Mouse (Mus musculus): ENCODE results near the gene Bmp3. TPM values are rescaled to one million over a fixed set of nuclear protein-coding genes. Genes with fewer than 3 reads are reported as not detected.

Gene Bmp3
- polyA plus RNA-seq, 1 experiment = not detected

- H3K4me3 ChIP-seq (ENCODE audit: insufficient read depth, low read length) = no peak overlapping the region
- no peak overlapping the region for H3K27ac ChIP-seq (ENCODE audit: insufficient read depth, low read depth, low read length)
- H3K4me1 ChIP-seq (ENCODE audit: control insufficient read depth, insufficient read depth, low read length) = no peaks in the 10 kb centered on the region
- TF ChIP-seq CTCF (IDR thresholded peaks at IDR 0.05; ENCODE audit: low read depth, low read length) (no peak), POLR2A (IDR thresholded peaks at IDR 0.05; ENCODE audit: borderline replicate concordance, low read depth, low read length) (no peak)
Observed at GRCm38 (mm10) chr5:98894281-98894680, 40.1 kb downstream of the Bmp3 start.

- Histone ChIP-seq H3K4me1 (ENCODE audit: control insufficient read depth, insufficient read depth, low read length) (no peaks in the 10 kb centered on the region), H3K4me3 (ENCODE audit: insufficient read depth, low read length) (no peak overlapping the region), H3K27ac (ENCODE audit: insufficient read depth, low read depth, low read length) (no peak overlapping the region)
- no peak for TF ChIP-seq CTCF (IDR thresholded peaks at IDR 0.05; ENCODE audit: low read depth, low read length)
- TF ChIP-seq POLR2A (IDR thresholded peaks at IDR 0.05; ENCODE audit: borderline replicate concordance, low read depth, low read length) = no peak
Observed at GRCm38 (mm10) chr5:98897946-98898345, 43.7 kb downstream of the Bmp3 start.

DNA sequence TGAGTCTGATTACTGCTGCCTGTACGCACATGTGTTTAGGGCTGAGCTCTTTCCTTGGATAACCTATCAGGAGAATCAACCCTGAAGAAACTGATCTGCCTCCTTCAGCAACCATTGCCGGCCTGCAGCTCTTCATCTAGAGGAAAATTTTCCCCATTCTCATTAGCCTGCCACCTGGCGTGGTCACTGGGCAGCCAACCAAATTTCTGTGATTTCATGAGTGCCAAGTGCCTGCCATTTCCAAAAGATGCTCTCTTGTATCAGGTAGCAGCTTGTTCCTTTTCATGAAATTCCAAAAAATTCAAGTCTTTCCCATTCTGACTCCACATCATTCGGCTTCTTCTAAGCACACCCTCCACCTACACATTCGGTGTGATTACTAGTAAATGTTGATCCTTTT lies 46.7 kb downstream of the Bmp3 start:
- H3K27ac ChIP-seq (ENCODE audit: insufficient read depth, low read depth, low read length) = no peak overlapping the region
- TF ChIP-seq CTCF (IDR thresholded peaks at IDR 0.05; ENCODE audit: low read depth, low read length) = no peak
- no peaks in the 10 kb centered on the region for H3K4me1 ChIP-seq (ENCODE audit: control insufficient read depth, insufficient read depth, low read length)
- H3K4me3 ChIP-seq (ENCODE audit: insufficient read depth, low read length) = no peak overlapping the region

DNA sequence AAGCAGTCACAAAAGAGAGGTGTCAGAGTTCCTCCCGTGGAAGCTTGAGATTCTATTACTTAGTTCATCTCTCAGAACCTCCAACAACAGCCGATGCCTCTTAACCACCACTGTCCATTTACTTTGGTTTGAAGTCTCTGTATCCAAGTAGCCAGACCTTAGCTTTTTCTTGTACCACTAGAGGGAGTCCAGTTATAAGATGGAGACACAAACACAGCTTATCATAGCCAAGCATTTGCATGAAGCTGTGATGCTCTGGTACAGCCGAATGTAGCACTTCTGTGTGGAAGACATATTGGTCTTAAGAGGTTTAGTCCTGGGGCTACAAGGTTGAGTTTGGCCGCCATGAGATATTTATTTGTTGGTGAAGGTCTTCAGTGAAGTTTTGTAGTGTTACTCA lies 48.1 kb downstream of the Bmp3 start:
- no peak for TF ChIP-seq POLR2A (IDR thresholded peaks at IDR 0.05; ENCODE audit: borderline replicate concordance, low read depth, low read length)
- no peak for TF ChIP-seq CTCF (IDR thresholded peaks at IDR 0.05; ENCODE audit: low read depth, low read length)
- Histone ChIP-seq H3K4me3 (ENCODE audit: insufficient read depth, low read length) (no peak overlapping the region), H3K27ac (ENCODE audit: insufficient read depth, low read depth, low read length) (no peak overlapping the region), H3K4me1 (ENCODE audit: control insufficient read depth, insufficient read depth, low read length) (no peaks in the 10 kb centered on the region)

DNA sequence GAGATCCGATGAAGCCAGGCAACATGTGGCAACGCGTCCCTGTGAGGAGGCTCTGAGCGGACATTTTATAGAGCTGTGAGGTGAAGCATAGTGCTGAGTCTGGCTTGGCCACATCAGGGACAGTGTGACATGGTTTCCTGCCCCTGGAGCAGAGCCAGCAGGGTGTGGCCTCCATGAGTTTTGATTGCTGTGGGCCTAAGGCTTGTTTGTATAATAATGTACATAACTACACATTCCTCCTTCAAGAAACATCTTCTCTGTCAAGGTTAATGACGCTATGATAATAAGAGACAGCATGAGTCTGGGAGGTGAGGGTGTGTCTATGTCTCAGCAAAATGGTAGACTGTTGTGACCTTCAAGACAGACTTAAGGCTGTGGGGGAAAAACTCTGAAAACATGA lies 64.5 kb downstream of the Bmp3 start:
- Histone ChIP-seq H3K4me3 (ENCODE audit: insufficient read depth, low read length) (no peak overlapping the region), H3K4me1 (ENCODE audit: control insufficient read depth, insufficient read depth, low read length) (no peaks in the 10 kb centered on the region), H3K27ac (ENCODE audit: insufficient read depth, low read depth, low read length) (no peak overlapping the region)
- TF ChIP-seq POLR2A (IDR thresholded peaks at IDR 0.05; ENCODE audit: borderline replicate concordance, low read depth, low read length) = no peak
- no peak for TF ChIP-seq CTCF (IDR thresholded peaks at IDR 0.05; ENCODE audit: low read depth, low read length)

- no peak overlapping the region for H3K27ac ChIP-seq (ENCODE audit: insufficient read depth, low read depth, low read length)
- H3K4me1 ChIP-seq (ENCODE audit: control insufficient read depth, insufficient read depth, low read length) = no peaks in the 10 kb centered on the region
Observed at GRCm38 (mm10) chr5:98921608-98922007, 67.4 kb downstream of the Bmp3 start.

DNA sequence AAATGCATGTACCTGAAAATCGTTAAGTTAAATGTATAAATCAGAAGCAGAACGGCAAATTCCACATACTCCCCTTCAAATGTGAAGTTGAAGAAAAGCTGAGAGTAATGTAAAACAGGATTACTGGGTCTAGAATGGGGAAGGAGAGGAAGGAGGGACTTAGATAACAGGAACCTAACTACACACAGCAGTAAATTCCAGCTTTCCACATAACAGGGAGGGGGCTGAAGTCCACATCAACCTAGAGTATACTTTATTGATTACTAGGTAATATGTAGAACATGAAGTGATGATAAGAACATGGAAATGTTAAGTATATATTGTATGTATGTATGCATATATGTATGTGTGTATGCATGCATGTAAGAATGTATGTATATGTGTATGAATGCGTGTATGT lies 68.7 kb downstream of the Bmp3 start:
- Histone ChIP-seq H3K4me1 (ENCODE audit: control insufficient read depth, insufficient read depth, low read length) (no peaks in the 10 kb centered on the region), H3K27ac (ENCODE audit: insufficient read depth, low read depth, low read length) (no peak overlapping the region), H3K4me3 (ENCODE audit: insufficient read depth, low read length) (no peak overlapping the region)
- TF ChIP-seq CTCF (IDR thresholded peaks at IDR 0.05; ENCODE audit: low read depth, low read length) (no peak), POLR2A (IDR thresholded peaks at IDR 0.05; ENCODE audit: borderline replicate concordance, low read depth, low read length) (no peak)

More at GRCm38 (mm10) chr5:98921608-98922007, 67.4 kb downstream of the Bmp3 start:
- TF ChIP-seq CTCF (IDR thresholded peaks at IDR 0.05; ENCODE audit: low read depth, low read length) (no peak), POLR2A (IDR thresholded peaks at IDR 0.05; ENCODE audit: borderline replicate concordance, low read depth, low read length) (no peak)
- no peak overlapping the region for H3K4me3 ChIP-seq (ENCODE audit: insufficient read depth, low read length)

Other genes with a start within 250 kb of the Bmp3 start
- not detected in 2 replicates for gene Prkg2, start 182.9 kb downstream of the Bmp3 start, polyA plus RNA-seq (2012; ENCODE audit: insufficient read depth, insufficient read length, missing spikeins)

Data from bone marrow macrophage, adult 2 months (primary cell).